Mouse (Mus musculus) pancreas, adult 10 weeks (tissue): ENCODE data around the gene Gngt1. TPM values are rescaled to one million over a fixed set of nuclear protein-coding genes. Genes with fewer than 3 reads are reported as not detected.

Experiments
- polyA plus RNA-seq: library from polyadenylated mRNA; stranded (reverse); fragments of 350-450 nt; fragmentation: Illumina TruSeq; extraction: RNeasy Lipid Tissue Mini Kit (QIAGEN cat#74804); gene quantifications from one replicate; pipeline ENCODE4 v1.2.3, GENCODE M21; 2015; ENCODE audit warnings: low read depth, low replicate concordance; ENCODE audit not compliant: insufficient read depth

The Gngt1 gene
- not detected for polyA plus RNA-seq

GRCm38 (mm10) chr6:3993492-3993891, at the start of gene Gngt1:
Gene Gngt1 (plus strand): TSS chr6:3993792.

GRCm38 (mm10) chr6:3988750-3989149, 4.8 kb upstream of the Gngt1 start, which contains the start of gene Tfpi2:
Gene Tfpi2 (minus strand): TSS chr6:3988919.

GRCm38 (mm10) chr6:4003890-4004306, 10.3 kb downstream of the Gngt1 start, which contains the start of gene Gng11:
Gene Gng11 (plus strand): TSS chr6:4003904.

Other genes starting within 250 kb of the Gngt1 start
- not detected for gene Calcr, start 229.1 kb upstream of the Gngt1 start, polyA plus RNA-seq
- gene Tfpi2, start 4.9 kb upstream of the Gngt1 start, polyA plus RNA-seq, result 3.0 TPM
- gene Gng11, start 10.1 kb downstream of the Gngt1 start, polyA plus RNA-seq, result 23.9 TPM
- gene Bet1, start 93.2 kb downstream of the Gngt1 start, polyA plus RNA-seq, result 18.9 TPM